Mouse (Mus musculus): ENCODE data around the gene Arhgap35.
A peak's percentile ranks its signal among the peaks of the same experiment; 100 is the strongest.

- TF ChIP-seq CTCF (conservative IDR thresholded peaks at IDR 0.05; ENCODE audit: insufficient read depth, insufficient read length, low read depth, low read length) = peak; percentile 86
- no peak for TF ChIP-seq POLR2A (IDR thresholded peaks at IDR 0.05; ENCODE audit: low read depth, low read length)
Measured at GRCm38 (mm10) chr7:16628096-16628771, 13.4 kb upstream of the Arhgap35 start.
